Mouse (Mus musculus): Measurements from ENCODE around the gene Ccdc88b.

Gene Ccdc88b

DNA sequence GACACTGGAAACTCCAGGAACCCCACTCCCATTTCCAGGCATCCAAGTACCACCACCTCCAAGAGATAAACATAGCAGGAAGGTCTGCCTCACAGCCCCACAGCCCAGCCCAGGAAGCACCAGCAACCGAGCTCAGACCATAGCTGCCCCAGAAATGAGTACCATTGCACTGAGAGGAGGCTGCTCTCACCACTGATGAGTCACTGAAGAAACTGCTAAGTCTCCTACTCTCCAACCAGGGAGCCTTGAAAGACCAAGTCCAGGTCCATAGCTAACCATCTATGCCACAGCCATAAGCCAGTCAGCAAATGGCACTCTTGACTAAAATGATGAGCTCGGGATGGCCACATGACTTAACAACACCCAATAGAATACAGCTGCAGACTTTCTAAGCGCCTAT lies 31.4 kb downstream of the Ccdc88b start:
- DNase-seq: no peak

DNA sequence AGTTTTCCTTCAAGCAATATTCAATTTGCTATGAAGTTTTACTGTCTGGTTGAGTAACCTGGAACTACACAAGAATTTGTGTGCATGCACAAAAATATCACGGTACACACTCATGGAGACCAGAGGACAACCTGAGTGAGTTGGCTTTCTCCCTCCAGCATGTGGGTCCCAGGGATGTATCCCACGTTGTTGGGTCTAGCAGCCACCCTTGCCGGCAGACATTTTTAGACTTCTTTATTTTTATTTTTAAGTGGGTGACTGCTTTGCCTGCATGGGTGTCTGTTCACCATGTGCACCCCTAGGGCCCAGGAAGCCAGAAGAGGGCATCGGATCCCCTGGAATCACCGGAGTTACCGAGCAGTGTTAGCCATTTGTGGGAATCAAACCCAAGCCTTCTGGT lies 32.6 kb downstream of the Ccdc88b start:
- no peak for DNase-seq

DNA sequence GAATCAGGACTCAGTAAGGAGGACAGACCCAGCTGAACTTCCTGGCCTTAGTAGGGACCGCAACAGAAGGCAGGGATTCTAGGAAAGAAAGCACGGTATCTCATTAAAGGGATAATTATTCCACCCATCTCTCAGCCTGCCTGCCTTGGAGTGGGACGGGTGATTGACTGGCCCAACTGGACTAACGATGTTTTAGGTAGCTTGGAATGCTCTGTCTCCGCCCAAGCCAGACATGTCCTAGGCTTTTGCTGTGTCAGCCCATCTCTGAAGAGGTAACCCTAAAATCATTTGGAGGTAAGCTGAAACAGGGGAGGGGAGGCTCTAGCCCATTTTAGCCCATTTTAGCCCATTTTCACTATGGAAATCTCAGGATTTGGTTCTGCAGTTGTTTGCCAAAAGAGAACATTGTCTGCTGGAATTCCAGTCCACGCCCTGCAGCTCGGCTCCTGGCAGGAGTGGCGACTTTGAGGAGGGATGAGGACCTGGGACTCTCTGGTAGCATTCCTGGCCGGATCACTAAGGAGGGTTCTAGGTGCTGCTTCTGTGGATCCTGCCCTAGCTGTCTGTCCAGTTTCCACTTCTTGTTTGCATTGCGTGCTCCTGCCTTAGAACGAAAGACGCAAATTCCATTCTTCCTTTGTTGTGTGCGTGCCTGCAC lies 37.3 kb downstream of the Ccdc88b start:
- no peak for DNase-seq

DNA sequence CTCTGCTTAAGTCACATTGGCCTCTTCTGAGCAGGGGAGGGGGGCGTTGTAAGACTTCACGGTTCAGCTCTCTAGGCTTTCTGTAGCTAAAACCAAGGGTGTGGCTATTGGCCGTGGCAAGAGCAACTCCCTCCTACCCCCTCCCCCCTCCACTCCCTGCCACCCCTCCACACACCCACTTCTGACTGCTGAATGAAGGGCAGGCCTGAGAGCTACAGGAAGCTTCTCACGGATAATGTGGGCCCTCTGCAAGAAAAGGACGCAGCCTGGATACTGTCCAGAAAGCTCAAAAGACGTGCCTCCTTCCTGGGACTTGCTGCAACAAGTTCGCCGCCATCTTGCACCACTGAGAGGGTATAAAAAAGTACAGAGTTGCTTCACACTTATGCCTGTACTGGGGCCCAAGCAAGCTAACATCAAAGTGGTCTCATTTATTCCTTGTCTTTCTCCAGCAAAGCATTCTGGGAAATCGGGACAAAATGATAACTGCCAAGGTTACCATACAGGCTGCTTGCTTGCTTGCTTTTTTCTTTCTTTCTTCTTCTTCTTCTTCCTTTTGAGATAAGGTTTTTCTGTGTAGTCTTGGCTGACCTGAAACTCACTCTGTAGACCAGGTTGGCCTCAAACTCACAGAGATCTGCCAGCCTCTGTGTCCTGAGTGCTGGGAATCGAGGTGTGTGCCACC lies 38.7 kb downstream of the Ccdc88b start:
- DNase-seq: no peak

DNA sequence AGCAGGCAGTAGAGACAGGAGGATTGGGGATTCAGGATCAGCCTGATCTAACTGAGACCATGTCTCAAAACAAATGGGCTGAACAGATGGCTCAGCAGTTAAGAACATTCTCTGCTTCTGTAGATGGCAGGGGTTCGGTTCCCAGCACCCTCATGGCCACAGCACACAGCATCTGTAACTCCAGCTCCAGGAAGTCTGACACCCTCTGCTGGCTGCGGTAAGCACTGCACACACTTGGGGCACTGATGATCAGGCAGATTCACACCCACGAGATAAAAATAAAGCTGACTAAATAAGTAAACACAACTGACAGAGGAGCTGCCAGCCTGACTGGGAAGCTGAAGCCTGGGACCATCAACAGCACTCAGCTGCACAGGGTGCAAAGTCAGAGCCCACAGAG lies 43.1 kb downstream of the Ccdc88b start:
- DNase-seq: peak; percentile 82

DNA sequence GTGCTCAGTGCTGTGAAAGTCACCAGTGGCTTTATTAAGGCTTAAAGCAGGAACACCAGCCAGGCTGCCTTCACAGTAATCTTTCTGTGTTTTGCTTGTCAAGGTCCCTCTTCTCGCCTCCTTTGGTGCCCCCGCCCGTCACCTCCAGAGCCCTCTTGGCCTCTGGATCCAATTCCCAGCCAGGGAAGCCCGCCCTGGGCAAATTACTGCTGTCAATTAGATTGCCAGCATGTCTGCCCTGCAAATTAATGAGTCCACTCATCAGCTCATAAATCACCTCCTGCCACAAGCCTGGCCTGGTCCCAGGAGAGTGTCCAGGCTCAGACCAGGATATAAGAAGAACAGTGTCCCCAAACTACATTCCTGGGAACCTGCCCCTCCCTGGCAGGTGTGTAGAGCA lies 43.6 kb downstream of the Ccdc88b start:
- peak; percentile 81 for DNase-seq

Data from heart, adult 11 months (tissue).